Mouse (Mus musculus): ENCODE measurements around the gene Crls1.

Crls1 gene

DNA sequence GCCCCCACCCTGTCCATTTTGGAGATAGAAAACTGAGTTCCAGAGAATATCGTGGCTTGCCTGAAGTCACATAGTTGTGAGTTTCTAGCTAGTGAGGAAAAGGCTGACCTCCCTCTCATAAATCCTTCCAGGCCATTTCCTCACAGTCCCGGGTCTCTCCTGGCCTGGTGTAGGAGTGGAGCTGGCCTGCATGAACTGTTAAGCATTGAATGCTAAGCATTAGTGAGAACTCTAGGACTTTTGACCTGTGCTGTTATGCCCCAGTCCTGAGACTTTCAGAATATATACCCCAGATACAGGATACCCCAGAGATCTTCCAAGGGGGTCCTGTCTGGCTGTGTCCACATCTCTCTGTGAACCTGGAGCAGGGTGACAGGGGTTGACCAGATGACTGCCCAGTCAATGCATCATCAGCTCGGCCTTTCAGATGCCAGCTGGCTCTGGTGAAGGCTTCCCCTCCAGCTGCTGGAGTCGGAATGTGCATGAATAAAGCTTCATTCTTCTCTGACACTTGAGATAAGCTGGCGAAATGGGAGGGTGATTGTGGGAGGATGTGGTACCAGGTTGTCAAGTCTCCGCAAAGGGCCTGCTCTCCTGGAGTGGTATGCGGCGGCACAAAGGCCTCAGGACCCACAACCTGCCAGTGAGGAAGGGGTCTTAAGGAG, 38.0 kb downstream of the Crls1 start:
- no peak for DNase-seq (ENCODE audit: low read depth, low spot score)

DNA sequence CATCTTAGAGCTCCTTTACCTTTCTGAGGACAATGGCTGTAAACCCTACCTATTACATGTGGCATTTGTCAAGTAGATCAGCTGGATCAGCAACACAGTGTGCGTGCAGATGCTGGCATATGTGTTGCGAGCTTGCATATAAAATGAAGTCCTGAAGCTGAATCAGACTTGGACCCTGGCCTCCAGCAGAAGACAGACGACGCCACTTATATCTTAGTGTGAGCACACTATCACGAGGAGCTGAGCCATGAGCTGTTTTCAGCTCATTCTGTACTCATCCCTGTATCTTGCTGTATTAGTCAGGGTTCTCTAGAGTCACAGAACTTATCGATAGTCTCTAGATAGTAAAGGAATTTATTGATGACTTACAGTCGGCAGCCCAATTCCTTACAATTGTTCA, 38.8 kb downstream of the Crls1 start:
- DNase-seq (ENCODE audit: low read depth, low spot score), result no peak

DNA sequence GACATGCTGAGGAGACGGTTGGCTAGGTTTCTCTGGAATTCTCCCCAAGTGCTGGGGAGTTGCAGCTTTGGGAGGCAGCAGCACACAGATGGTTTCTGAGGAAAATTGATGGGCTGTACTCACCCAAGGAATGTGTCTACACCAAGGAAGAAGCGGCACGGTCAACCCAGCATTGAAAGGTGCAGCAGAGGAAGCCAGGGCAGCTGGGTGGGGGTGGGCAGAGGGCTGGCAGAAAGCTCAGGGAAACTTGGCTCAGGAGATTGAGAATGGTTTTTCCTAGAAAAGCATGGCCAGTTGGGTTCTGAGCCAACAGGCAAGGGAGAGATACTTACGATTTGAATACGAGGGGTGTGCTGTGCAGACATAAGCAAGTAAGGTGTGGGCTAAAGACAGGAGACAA, 47.4 kb downstream of the Crls1 start:
- no peak for DNase-seq (ENCODE audit: low read depth, low spot score)

DNA sequence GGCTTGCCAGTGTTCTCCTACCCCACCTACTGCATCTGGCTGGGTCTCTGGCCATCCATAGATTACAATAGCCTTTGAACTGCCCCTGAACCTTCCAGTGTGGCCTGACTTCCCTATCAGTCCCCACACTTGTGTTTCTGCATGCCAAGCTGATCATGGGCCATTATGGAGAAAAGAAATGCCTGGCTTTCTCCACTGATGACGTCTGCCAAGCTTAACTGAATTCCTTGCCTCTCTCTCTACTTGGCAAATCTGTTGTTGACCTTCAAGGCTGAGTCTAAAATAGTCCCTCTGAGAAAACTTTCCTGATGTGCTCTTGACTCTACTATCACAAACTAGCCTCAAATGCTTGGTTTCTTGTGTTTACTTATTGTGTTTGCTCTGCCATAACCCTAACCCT, 51.7 kb downstream of the Crls1 start:
- no peak for DNase-seq (ENCODE audit: low read depth, low spot score)

DNA sequence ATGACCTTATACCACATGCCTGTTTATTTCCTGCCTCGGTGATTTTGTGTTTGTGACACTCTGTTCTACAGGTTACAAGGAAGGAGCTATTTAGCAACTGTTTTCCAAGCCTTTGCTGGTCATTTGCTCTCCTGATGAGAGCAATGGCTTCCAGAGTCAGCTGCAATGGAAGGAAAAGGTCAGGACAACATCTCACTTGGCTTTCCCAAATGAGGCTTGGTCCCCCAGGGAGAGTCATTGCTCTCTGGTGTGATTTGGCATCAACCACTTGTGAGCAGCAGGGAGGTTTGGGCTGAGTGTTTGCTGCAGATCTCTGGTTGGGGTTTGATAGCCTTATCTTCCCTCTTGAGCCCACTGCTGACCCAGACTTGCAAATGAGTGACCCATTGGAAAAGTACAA, 54.1 kb downstream of the Crls1 start:
- DNase-seq (ENCODE audit: low read depth, low spot score), result no peak

DNA sequence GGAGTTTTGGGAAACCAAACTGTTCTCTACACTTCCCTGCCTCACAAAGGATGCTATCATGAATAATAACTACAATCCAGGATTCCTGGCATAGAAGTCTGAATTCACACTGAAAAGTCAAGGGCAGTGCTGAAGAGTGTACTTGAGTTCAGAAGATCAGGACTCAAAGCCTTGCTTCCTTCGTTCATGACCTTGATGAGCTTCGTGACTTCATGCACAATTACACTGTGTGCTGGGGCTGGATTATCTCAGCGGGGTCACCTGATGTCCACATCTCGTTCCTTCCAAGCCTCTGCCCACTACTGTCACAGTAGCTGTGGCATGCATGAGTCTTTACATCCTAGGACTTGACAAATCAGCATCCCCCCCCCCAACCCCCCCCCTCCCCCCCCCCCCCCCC, 55.2 kb downstream of the Crls1 start:
- no peak for DNase-seq (ENCODE audit: low read depth, low spot score)

DNA sequence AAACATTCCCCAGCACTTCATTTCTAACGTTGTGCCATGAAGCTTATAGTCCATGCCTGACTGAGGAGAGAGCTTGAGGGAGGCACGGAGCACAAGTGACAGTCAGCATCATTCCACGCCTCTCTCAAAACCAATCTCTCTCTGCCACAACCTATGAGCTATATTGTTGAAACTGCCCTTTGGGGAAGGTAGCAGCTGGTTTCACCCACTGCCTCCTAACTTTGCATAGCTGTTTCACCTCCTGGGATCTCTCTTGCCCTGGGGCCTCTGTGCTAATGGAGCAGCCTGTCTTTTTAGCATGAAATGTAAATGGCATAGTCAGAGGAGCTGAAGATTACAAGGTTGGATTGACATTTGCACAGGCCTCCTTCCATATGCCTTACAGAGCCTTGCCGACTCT, 55.6 kb downstream of the Crls1 start:
- DNase-seq (ENCODE audit: low read depth, low spot score), result no peak

DNA sequence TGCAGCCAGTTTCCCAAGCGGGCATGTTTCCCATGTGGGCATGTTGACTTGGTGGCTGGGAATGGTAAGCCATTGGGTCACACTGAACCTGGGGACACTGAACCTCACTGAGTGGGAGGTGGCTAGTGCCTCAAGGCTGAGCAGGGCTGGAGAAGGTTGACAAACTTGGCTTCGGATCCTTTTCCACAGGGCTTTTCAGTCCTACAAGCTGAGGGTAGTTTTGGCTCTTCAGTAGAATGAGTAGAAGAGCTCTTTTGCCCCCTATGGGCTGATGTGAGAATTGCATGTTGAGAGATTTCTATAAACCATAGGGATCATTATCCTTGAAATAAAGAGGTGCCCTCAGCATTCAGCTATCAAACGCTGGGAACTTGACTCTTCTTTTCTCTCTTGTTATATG, 57.0 kb downstream of the Crls1 start:
- DNase-seq (ENCODE audit: low read depth, low spot score), result peak; percentile 68

DNA sequence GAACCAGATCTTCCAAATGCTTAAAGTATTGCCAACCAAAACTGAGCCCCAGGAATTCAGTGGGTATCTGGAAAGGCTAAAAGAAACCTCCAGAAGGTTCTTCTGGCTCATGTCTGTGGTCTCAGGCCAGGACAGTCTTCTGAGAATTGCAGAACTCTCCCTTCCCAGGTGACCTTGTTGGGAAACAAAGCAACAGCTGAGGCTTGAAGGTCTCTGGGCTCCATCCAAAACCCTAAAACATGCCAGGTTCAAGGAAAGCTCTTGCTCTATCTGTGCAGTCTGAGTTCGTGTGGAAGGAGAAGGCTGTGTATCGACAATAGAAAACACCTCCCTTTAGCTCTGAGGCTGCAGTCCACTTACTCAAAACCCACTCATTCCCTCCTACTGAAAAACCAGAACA, 58.5 kb downstream of the Crls1 start:
- no peak for DNase-seq (ENCODE audit: low read depth, low spot score)

DNA sequence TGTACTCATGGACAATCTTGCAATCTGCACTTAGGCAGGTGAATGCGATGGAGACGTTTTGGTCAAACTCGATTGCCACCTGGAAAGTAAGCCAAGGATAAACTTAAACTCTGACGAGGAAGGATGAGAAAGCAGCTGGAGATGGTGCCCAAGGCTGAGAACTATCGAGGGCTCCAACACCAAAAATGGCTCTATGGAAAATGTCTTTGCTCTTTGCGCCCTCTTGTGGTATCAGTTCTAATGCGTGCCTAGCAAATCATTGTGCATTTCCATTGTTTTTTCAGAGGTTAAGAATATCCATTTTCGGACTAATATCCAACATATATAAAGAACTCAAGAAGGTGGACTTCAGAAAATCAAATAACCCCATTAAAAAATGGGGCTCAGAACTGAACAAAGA, 60.3 kb downstream of the Crls1 start:
- peak; percentile 67 for DNase-seq (ENCODE audit: low read depth, low spot score)

DNA sequence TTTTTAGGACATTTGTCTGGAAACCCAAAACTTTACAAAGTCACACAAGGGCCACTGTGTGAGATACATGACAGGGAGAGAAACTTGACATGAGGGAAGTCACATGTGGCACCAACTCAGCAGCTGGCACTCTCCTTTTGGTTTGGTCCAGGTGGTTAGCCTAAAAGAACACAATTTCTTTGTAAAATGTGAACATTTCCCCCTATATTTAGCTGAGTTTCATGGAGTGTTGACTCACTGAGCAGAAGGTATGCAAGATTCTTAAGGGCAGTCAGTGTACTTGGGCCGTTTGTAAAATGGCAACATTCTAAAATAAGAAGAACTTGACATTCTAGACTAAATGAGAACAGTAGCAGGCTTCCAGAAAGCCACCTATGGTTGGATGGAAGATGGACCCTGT, 68.3 kb downstream of the Crls1 start:
- DNase-seq (ENCODE audit: low read depth, low spot score), result no peak
